Mouse (Mus musculus) cerebellum, postnatal 10 days (tissue): ENCODE results near the gene Neurod1.

Source experiments
- DNase-seq, 2 experiments: peaks; one replicate each; pipeline ENCODE4 v3.0.0; 2021; ENCODE audit warnings: mixed read lengths in 2 of 2

Gene Neurod1

DNA sequence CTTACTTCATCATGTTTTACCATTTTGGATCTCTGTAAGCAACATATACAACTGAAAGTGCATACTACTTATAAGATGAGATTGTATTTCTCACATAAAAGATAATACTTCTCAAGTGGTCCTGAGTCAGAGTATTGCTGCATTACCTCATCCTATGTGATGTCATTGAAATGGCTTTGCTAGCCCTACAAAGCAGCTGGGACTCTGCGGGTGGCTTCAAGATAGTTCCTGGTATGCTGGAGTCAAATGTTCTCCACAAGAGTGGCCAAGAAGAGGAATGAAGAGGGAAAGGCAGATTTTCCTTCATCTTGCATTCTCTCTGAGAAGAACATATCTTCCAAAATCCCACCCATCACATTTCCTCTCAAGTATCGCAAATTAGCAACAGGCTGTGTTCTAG lies 13.2 kb downstream of the Neurod1 start:
- DNase-seq, result peak; percentile 79 to 82

DNA sequence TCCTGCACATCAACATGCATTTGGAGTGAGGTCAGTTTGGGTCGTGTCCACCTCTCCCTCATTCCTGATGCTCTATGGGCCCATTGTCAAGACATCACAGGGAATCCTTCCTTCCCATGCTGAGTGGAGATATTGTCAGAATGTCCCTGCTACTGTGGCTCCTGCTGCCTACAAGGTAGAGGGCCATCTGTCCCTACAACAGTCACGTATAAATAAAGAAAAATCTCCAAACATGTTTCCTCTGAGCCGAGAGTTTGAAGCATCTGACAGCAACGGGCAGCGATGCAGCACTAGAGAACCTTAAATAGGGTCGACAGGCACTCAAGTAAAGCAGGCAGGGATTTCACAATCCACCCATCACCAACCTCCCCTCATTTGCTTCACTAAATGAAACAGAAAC lies 13.6 kb downstream of the Neurod1 start:
- peak; percentile 89 to 91 for DNase-seq

DNA sequence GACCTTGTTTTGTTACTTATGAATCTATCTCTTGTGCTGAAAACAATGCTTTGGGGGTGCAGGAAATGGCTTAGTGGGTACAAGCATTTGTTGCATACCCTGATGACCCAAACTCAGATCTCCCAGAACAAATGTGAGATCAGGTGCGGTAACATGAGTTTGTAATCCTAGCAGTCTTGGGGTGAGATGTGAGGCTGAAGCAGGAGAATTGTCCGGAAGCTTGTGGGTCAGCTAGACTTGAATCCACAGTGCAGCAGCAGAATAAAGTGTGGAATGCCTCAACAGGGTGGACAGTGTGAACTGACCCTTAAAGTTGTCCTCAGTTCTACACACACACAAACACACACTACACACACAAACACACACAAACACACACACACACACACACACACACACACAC lies 14.3 kb downstream of the Neurod1 start:
- no peak for DNase-seq

DNA sequence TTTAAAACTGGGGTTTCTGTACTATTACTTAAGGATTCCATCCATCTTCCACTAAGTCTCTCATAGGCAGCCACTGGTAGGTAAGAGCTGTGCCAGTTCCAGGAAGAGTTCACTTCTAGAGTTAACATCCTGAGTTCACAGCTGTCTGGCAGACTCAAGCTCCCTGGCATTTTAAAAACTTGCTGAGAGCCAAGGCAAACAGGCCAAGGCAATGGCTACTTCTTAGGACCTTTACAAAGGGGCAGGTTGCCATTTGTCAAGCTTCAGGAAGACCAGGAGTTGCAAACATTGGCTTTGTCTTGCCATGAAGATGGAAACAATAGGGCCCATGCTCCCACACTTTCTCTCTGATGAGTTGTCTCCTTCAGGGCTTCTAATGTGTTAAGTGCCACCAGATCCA lies 26.5 kb downstream of the Neurod1 start:
- no peak for DNase-seq

DNA sequence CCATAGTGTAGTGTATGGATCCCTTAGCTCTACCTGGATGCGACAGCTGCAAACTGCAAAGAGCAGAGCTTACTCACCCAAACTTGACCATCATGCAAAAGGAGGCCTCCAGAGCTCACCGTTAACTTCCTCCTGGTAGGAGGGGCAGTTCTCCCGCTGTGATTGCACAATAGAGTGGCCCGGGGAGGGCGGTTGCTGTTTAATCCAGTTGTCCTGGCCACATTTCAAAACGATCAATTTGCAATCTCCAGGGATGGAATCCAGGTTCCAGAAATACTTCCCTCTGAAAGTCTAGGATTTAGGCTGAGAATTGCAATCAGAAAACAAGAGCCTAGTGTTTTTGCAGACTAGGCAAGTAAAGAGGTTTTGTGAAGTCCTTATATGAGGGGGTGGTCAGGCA lies 26.9 kb downstream of the Neurod1 start:
- no peak for DNase-seq

DNA sequence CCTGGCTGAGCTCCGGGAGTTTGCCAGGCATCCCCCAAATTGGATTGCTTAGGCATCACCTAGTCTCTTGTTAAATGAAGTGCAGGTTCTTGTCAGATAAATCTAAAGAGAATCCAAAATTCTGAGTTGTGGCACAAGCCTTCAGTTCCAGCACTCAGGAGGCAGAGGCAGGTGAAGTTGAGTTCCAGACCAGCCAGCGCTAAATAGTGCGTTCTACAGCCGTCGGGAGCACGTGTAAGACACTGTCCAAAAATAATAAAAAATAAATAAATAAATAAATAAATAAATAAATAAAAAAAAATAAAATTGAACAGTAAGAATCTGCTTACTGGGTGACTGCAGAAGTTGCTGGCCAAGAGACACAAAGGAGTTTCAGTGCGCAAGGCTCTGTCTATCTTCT lies 27.4 kb downstream of the Neurod1 start:
- no peak for DNase-seq

DNA sequence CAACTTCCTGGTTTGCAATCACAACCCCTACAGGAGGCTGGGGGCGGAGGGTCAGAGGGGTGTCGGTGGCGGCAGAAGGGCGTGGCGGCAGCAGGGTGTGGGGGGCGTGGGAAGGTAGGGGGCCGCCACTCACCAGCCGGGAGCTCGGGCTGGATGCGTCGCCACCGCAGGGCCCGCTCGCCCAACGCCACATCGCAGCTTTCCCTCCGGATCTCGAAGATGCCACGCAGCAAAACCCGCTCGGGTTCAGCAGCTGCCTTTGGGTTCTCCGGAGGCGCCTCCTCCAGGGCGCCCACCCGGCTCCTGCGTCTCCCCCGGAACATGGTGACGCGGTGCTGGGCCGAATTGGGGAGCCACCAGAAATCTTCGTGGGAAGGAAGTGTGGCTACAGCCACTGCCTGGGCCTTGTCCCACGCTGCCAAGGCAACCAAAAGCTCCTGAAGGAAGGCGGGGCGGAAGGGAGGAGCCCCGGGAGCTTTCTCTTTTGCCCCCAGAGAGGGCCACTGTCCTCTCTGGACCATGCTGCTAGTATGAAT lies 27.9 kb downstream of the Neurod1 start:
- peak; percentile 63 to 66 for DNase-seq

DNA sequence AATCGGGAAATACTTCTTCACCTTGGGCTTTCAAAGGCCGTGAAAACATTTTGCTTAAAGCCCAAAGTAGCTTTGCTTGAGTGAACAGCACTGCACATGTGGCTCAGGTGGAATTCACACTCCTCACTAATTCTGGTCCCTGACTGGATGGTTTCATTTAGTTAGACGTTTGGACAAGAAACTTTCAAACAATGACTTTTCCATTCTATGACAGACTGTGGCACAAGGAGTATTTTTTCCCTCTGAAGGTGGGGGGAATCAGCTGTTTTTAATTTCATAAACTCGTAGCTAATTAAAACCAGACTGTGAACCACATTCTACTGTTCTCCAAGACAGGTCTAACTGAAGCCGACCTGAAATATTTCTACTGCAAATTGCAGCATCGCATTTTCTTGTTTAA lies 28.5 kb downstream of the Neurod1 start:
- no peak for DNase-seq

DNA sequence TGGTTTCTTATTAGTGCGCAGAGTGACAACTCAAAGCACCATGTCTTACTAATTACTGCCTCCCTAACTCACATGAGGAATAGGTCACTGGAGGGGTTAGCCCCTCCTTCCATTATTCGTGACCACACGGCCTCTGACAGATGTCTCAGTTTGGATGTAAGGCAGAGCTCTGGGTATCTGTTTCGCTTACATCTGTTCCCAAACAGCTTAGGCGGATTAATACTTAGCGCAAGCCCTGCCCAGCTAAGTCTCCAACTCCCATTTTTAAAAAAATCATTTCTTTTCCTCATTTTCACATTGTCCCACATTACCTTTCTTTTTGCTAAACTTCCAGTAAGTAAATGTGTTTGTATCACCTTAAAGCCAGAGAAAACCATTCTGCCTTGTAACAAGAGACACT lies 34.9 kb downstream of the Neurod1 start:
- DNase-seq, result no peak

DNA sequence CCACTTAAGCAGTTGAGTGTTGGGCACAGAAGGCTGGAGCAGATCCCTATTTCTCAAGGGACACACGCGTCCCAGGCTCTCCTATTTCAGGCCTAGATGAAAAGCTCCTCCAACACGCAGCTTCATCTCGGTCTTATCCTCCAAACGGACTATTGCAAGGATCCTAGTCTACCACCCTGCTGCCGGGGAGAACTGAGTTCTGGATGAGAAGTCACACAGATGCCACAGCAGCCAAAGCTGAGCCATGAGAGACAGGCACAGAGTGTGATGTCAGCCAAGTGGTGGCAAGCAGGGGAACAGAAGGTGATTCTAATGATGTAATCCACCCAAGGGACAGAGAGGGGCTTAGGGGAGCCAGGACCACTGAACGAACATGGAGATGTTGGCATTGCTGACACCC lies 42.0 kb downstream of the Neurod1 start:
- peak; percentile 86 for DNase-seq

DNA sequence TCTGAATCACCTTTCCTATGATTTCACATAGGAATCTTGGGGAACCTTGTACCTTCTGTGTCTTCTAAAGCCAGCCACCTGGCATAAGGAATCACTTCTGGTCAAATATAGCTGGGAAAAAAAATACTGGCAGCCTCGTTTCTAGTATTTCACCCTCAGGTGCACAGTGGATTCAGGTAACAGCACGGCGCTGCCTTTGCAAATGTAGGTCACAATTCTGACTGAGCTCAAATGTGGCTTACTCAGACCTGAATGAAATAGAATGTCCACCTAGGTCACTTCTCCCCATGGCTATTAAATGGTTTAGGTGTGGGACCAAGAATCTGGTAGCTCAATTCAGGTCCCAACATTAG lies 45.7 kb downstream of the Neurod1 start:
- peak; percentile 65 to 70 for DNase-seq

DNA sequence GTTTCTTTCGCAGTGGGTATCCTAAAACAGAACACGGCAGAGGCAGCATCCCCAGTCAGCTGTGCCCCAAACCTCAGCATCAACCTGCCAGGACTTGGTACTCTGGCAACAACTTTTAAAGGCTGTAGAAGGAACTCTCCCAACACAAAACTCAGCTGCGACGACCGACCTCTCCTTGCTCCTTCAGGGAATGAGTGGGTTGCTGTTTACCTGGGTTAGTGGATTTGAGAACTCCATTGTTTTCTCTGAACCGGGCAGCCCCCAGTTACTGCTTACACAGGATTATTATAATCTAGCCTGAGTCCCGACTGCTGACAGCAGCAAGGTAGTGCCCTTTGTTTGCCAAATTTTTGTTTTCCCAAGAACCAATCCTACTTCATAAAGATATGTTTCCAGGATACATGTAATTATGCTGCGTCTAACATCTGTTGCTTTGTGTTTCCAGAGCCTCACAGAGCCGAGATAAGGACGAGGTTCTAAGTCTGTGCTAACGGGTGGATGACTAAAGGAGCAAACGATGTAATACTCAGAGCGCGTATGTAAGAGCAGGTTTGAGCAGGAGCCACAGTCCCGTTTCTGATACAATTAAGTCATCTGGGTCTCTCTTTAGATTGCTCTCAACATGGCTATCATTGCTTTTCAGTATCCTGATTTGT lies 46.2 kb downstream of the Neurod1 start:
- no peak for DNase-seq

DNA sequence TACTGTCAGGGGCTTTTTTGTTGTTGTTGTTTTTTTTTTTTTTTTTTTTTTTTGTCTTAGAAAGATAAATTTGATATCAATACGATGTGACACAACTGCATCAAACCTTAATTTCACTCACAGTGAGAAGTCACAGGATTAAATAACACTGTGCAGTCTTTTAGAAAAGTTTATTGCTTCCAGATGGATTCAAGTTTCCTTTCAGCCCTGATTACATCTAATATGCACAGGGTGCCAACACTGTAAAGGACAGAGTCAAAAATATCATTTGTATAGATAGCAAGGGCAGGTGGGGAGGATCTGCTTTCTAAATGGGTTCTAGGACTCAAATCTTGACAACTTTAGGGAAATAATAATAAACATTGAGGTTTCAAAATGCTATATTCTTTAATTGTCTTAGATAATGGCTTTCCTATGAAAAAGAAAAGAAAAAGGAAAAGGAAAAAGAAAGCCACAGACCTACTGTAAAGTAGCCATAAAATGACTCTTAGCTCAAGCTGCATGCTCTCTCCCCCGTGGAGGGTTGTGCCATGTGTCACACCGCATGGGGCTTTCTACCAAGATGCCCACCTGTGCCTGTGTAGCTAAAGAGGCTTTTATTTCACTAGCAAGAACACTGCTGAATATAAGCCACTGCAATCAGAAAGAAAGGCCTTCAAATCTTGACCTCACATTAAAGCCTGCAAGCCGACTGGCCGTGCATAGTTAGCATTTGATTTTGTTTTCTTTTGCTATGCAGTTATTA lies 50.7 kb downstream of the Neurod1 start:
- DNase-seq, result peak; percentile 87 to 93
